8 mouse cellular contexts compared by ENCODE assay signal in genomic region chr2:146226484-146226883, GRCm38 (mm10). TPM values are rescaled to one million over a fixed set of nuclear protein-coding genes. Genes with fewer than 3 reads are reported as not detected.
DNase-seq lines count a peak whose midpoint lies in the region; ATAC-seq lines count a peak whose summit lies in the region.

No protein-coding gene starts in this region.

- peak overlapping the region; percentile 30; the same call in 1 of the 2 replicates for H3K9ac ChIP-seq in forebrain, embryonic 13.5 days
- no peak overlapping the region for H3K9ac ChIP-seq in neural tube, embryonic 11.5 days (ENCODE audit: low read length)

- H3K4me2 ChIP-seq in forebrain, embryonic 13.5 days = peak overlapping the region; percentile 94
- no peak overlapping the region for H3K4me2 ChIP-seq in neural tube, embryonic 11.5 days (ENCODE audit: low read depth)

- no peak overlapping the region for H3K4me3 ChIP-seq in forebrain, embryonic 13.5 days
- no peak overlapping the region for H3K4me3 ChIP-seq in limb, embryonic 10.5 days
- no peak overlapping the region for H3K4me3 ChIP-seq in neural tube, embryonic 11.5 days (ENCODE audit: low read depth, low read length)

- H3K4me1 ChIP-seq in forebrain, embryonic 13.5 days = peaks cover 29% of the 10 kb centered on the region
- H3K4me1 ChIP-seq in limb, embryonic 10.5 days = peaks cover 24% of the 10 kb centered on the region
- H3K4me1 ChIP-seq in neural tube, embryonic 11.5 days (ENCODE audit: control insufficient read depth, insufficient read depth, low read length) = peaks cover 10% of the 10 kb centered on the region

- 7% methylated on average over 9 of the region's 9 CpGs for WGBS in forebrain, embryonic 13.5 days
- WGBS in limb, embryonic 10.5 days = 6% methylated on average over 9 of the region's 9 CpGs
- 4% methylated on average over 9 of the region's 9 CpGs for WGBS in neural tube, embryonic 11.5 days

- no peaks in the 10 kb centered on the region for H3K9me3 ChIP-seq in forebrain, embryonic 13.5 days (replicated peaks)
- H3K9me3 ChIP-seq in limb, embryonic 10.5 days (replicated peaks) = no peaks in the 10 kb centered on the region
- no peaks in the 10 kb centered on the region for H3K9me3 ChIP-seq in neural tube, embryonic 11.5 days (ENCODE audit: control insufficient read depth, low read length)

- peak; percentile 74 for DNase-seq in 416B (ENCODE audit: low read depth)
- peak; percentile 54 for DNase-seq in Muller cell, postnatal 12 days (ENCODE audit: inconsistent ontology term)
- peak; percentile 73 for DNase-seq in limb, embryonic 10.5 days (ENCODE audit: low spot score)
- peak; percentile 64 for DNase-seq in neural tube, embryonic 11.5 days (ENCODE audit: low spot score)
- DNase-seq in natural killer cell, adult 2 months (ENCODE audit: low spot score in 2 of 2) = no peak
- no peak for DNase-seq in urinary bladder, postnatal 36 days (ENCODE audit: low spot score in 2 of 2)

- 0 out of 2 replicates have a peak overlapping the region, but pooled peaks have one; percentile 12 for H3K27ac ChIP-seq in forebrain, embryonic 13.5 days
- no peak overlapping the region for H3K27ac ChIP-seq in limb, embryonic 10.5 days
- H3K27ac ChIP-seq in neural tube, embryonic 11.5 days (ENCODE audit: low read depth, low read length) = no peak overlapping the region

- no peak for ATAC-seq in forebrain, embryonic 13.5 days
- no peak for ATAC-seq in neural tube, embryonic 11.5 days (ENCODE audit: insufficient read depth, low FRiP score, low TSS enrichment)
- no peak for ATAC-seq in CD4-positive, CD25-positive, alpha-beta regulatory T cell, adult 4 months

- H3K27me3 ChIP-seq in forebrain, embryonic 13.5 days = peaks cover 38% of the 10 kb centered on the region
- H3K27me3 ChIP-seq in limb, embryonic 10.5 days (ENCODE audit: low read depth, poor library complexity, severe bottlenecking) = peaks cover 77% of the 10 kb centered on the region
- peaks cover 60% of the 10 kb centered on the region for H3K27me3 ChIP-seq in neural tube, embryonic 11.5 days (ENCODE audit: control insufficient read depth, insufficient read depth, low read length)

- no peaks in the 10 kb centered on the region for H3K36me3 ChIP-seq in forebrain, embryonic 13.5 days (ENCODE audit: poor library complexity, severe bottlenecking)
- no peaks in the 10 kb centered on the region for H3K36me3 ChIP-seq in limb, embryonic 10.5 days
- H3K36me3 ChIP-seq in neural tube, embryonic 11.5 days (ENCODE audit: control insufficient read depth, insufficient read depth, low read length) = no peaks in the 10 kb centered on the region

RNA-seq across cellular contexts. Expression of gene Insm1, which starts 4.8 kb away (rescaled TPM):
- 10.0 and 12.8 TPM in 2 replicates for polyA plus RNA-seq in forebrain, embryonic 13.5 days (2015; fragmentation: Nextera tagmentation; extraction: Ambion mirVana)
- polyA plus RNA-seq in limb, embryonic 10.5 days (2016; fragmentation: Nextera tagmentation; extraction: Ambion mirVana) = 0.06 TPM in 1 of 2 replicates, not detected in the other
- polyA plus RNA-seq in neural tube, embryonic 11.5 days (2014; fragmentation: Nextera tagmentation; extraction: Ambion mirVana) = 7.4 and 9.3 TPM in 2 replicates
- not detected for polyA plus RNA-seq in CD4-positive, CD25-positive, alpha-beta regulatory T cell, adult 4 months (2017; shearing (Covaris generic))

Comparison
In these comparisons a context has a peak if more than half of its experiments do, and no peak if none do; other contexts are left out.
1. DNase-seq: peak in 416B (single experiment), Muller cell, postnatal 12 days (single experiment), limb, embryonic 10.5 days (single experiment) and neural tube, embryonic 11.5 days (single experiment); none in natural killer cell, adult 2 months (0 of 2) and urinary bladder, postnatal 36 days (0 of 2).